In the genomic region with DNA sequence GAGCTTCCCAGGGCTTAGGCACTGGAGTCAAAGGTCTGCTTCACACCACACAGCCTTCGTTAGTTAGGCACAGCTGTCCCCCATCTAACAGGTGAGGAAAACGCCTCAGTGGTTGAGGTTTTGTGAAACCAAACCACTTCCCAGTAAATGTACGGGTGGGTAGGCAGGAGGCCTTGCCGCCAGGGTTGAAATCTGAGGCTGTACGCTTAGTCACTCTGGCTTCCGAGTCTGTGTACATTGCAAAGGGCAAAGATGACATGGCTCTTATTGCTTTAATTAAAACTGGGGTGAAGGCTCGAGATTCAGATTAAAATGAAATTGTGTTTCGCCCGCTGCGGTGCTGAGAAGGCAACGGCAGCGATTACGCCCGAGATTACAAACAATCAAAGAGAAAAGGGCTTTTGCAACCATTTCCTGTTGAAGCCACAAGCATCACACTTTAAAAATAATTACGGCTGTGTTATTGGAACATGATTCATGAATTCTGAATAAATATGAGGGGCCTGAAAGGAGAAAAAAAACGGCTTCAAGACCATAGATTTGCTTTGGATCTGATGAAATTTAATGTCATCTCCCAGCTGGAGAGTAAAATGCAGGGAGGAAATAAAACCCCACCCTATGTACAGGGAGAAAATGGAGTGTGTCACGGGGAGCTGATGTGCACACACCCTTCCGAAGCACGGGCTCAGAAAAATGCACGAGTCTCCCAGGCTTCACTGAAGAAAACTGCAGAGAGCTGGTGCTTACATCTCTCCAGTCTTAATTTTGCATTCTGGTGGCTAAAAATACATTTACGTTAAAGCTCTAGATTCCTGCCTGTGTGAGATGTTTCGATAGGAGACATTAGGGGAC, we compare ENCODE assay signal across 10 mouse cellular contexts. TPM values are rescaled to one million over a fixed set of nuclear protein-coding genes. Genes with fewer than 3 reads are reported as not detected.
A peak's percentile ranks its signal among the peaks of the same experiment; 100 is the strongest.
DNase-seq lines count a peak whose midpoint lies in the region; ATAC-seq and TF ChIP-seq lines count a peak whose summit lies in the region.
"Had no signal": no experiment of that assay in that cellular context is flagged by ENCODE, and none has a peak within 500 bp of the region (broad histone marks: within the 10 kb centered on the region; RNA-seq: fewer than 3 reads in every experiment).

No protein-coding gene starts in this region.

- H3K27me3 ChIP-seq in limb, embryonic 11.5 days (ENCODE audit: control insufficient read depth, insufficient read depth, low read length), result no peaks in the 10 kb centered on the region
- no peaks in the 10 kb centered on the region for H3K27me3 ChIP-seq in stomach, embryonic 16.5 days (ENCODE audit: control insufficient read depth, insufficient read depth, low read length)

- peaks cover 28% of the 10 kb centered on the region for H3K4me1 ChIP-seq in bone marrow macrophage, adult 2 months (ENCODE audit: control insufficient read depth, insufficient read depth, low read length)
- H3K4me1 ChIP-seq in limb, embryonic 11.5 days (ENCODE audit: control insufficient read depth, insufficient read depth, low read length), result no peaks in the 10 kb centered on the region
- no peaks in the 10 kb centered on the region for H3K4me1 ChIP-seq in stomach, embryonic 16.5 days (ENCODE audit: control insufficient read depth, insufficient read depth, low read length)

- no peak for TF ChIP-seq POLR2A in bone marrow macrophage, adult 2 months (IDR thresholded peaks at IDR 0.05; ENCODE audit: borderline replicate concordance, low read depth, low read length)

- H3K4me2 ChIP-seq in limb, embryonic 11.5 days (ENCODE audit: low read depth, severe bottlenecking), result no peak overlapping the region
- H3K4me2 ChIP-seq in stomach, embryonic 16.5 days (ENCODE audit: low read depth, low read length), result peak overlapping the region; percentile 19; the same call in 1 of the 2 replicates
- H3K4me2 ChIP-seq: liver, embryonic 13.5 days had no signal

- intact Hi-C loops in left cerebral cortex, adult 2 months (cut with DNase I), result no loop called here

- WGBS in limb, embryonic 11.5 days, result 71% methylated on average over 22 of the region's 22 CpGs
- WGBS in stomach, embryonic 16.5 days, result 50% methylated on average over 22 of the region's 22 CpGs

- no peak overlapping the region for H3K9ac ChIP-seq in limb, embryonic 11.5 days (ENCODE audit: low read length)
- 0 out of 2 replicates have a peak overlapping the region, but pooled peaks have one; percentile 21 for H3K9ac ChIP-seq in stomach, embryonic 16.5 days (ENCODE audit: low read length)
- H3K9ac ChIP-seq: liver, embryonic 13.5 days had no signal

- peak overlapping the region; percentile 14; the same call in 1 of the 2 replicates for H3K4me3 ChIP-seq in left cerebral cortex, adult 2 months
- peak overlapping the region; percentile 39 for H3K4me3 ChIP-seq in bone marrow macrophage, adult 2 months (ENCODE audit: insufficient read depth, low read length)
- no peak overlapping the region for H3K4me3 ChIP-seq in limb, embryonic 11.5 days (ENCODE audit: low read depth, low read length)
- H3K4me3 ChIP-seq in stomach, embryonic 16.5 days (replicated peaks; ENCODE audit: low read length), result no peak overlapping the region
- H3K4me3 ChIP-seq: liver, embryonic 13.5 days had no signal

- TF ChIP-seq CTCF in left cerebral cortex, adult 2 months (IDR thresholded peaks at IDR 0.05), result no peak
- TF ChIP-seq CTCF in bone marrow macrophage, adult 2 months (IDR thresholded peaks at IDR 0.05; ENCODE audit: low read depth, low read length), result no peak

- ATAC-seq in limb, embryonic 11.5 days (ENCODE audit: insufficient number of reproducible peaks, low FRiP score, low TSS enrichment, low read depth), result peak; percentile 47
- no peak for ATAC-seq in stomach, embryonic 16.5 days (ENCODE audit: insufficient read depth, low FRiP score)

- no peaks in the 10 kb centered on the region for H3K9me3 ChIP-seq in limb, embryonic 11.5 days (ENCODE audit: control insufficient read depth, low read length)
- H3K9me3 ChIP-seq in stomach, embryonic 16.5 days (replicated peaks; ENCODE audit: control insufficient read depth, low read length), result no peaks in the 10 kb centered on the region
- H3K9me3 ChIP-seq: liver, embryonic 13.5 days had no signal

- H3K27ac ChIP-seq in left cerebral cortex, adult 2 months, result peak overlapping the region; percentile 74
- H3K27ac ChIP-seq in bone marrow macrophage, adult 2 months (ENCODE audit: insufficient read depth, low read depth, low read length), result peak overlapping the region; percentile 70
- no peak overlapping the region for H3K27ac ChIP-seq in limb, embryonic 11.5 days (replicated peaks; ENCODE audit: low read depth, low read length)
- H3K27ac ChIP-seq in stomach, embryonic 16.5 days (ENCODE audit: low read length), result 0 out of 2 replicates have a peak overlapping the region, but pooled peaks have one; percentile 22
- H3K27ac ChIP-seq: liver, embryonic 13.5 days had no signal

- no peak for DNase-seq in left cerebral cortex, adult 2 months (ENCODE audit: extremely low spot score in 1 of 2, low spot score in 2 of 2)
- no peak for DNase-seq in left cerebral cortex, adult 8-10 months (ENCODE audit: low spot score in 2 of 2)
- peak; percentile 30 for DNase-seq in limb, embryonic 11.5 days (ENCODE audit: low spot score)
- DNase-seq in frontal cortex, postnatal 25 days (ENCODE audit: low spot score in 2 of 2), result no peak
- no peak for DNase-seq in kidney, adult 8-10 months
- DNase-seq in gastrocnemius, postnatal 4 days (ENCODE audit: low spot score in 2 of 2), result no peak
- DNase-seq: liver, embryonic 13.5 days; right cerebral cortex, postnatal 25 days had no signal

- no peaks in the 10 kb centered on the region for H3K36me3 ChIP-seq in limb, embryonic 11.5 days (ENCODE audit: control insufficient read depth, insufficient read depth, low read length)
- H3K36me3 ChIP-seq in stomach, embryonic 16.5 days (ENCODE audit: control insufficient read depth, insufficient read depth, low read length), result no peaks in the 10 kb centered on the region
- H3K36me3 ChIP-seq: liver, embryonic 13.5 days had no signal

RNA-seq across cellular contexts. Expression of a gene that starts 50.5 kb away (rescaled TPM):
- 10 to 100 TPM; 27.8 to 28.4 TPM for total RNA-seq in left cerebral cortex, adult 2 months (2021)
- 10 to 100 TPM; 28.8 to 37.3 (median 34.1) TPM for total RNA-seq in left cerebral cortex, adult 8-10 months (2022)
- polyA plus RNA-seq in bone marrow macrophage, adult 2 months (2012; ENCODE audit: insufficient read depth, insufficient read length, missing spikeins), result 3.1 and 3.2 TPM in 2 replicates
- 2.1 TPM in 2 replicates for polyA plus RNA-seq in limb, embryonic 11.5 days (2014; fragmentation: Nextera tagmentation; extraction: Ambion mirVana)
- polyA plus RNA-seq in stomach, embryonic 16.5 days (2015; fragmentation: Nextera tagmentation; extraction: Ambion mirVana), result 4.0 and 4.3 TPM in 2 replicates
- 1 to 10 TPM; 1.5 to 1.9 TPM for total RNA-seq in gastrocnemius, postnatal 4 days (2021)

Comparison
In these comparisons a context has a peak if more than half of its experiments do, and no peak if none do; other contexts are left out.
1. H3K4me3 ChIP-seq: peak in left cerebral cortex, adult 2 months (single experiment) and bone marrow macrophage, adult 2 months (single experiment); none in limb, embryonic 11.5 days (single experiment) and stomach, embryonic 16.5 days (single experiment).
2. RNA of a gene that starts 50.5 kb away (total RNA-seq): 28.8 to 37.3 TPM in left cerebral cortex, adult 8-10 months and 27.8 to 28.4 TPM in left cerebral cortex, adult 2 months; 1.5 to 1.9 TPM in gastrocnemius, postnatal 4 days; every median in the first group is over 4 times any median in the second.